Mouse (Mus musculus) bone marrow, adult 2 months (tissue): ENCODE measurements around the gene Prss57. TPM values are rescaled to one million over a fixed set of nuclear protein-coding genes. Genes with fewer than 3 reads are reported as not detected.

ENCODE experiments used
- H3K27ac ChIP-seq: fragments of 200-500 bp; 2 replicates; pipeline ENCODE4 v1.5.1; 2012; ENCODE audit warnings: low read depth, mild to moderate bottlenecking, control low read depth, inconsistent platforms, low read length; ENCODE audit not compliant: control insufficient read depth, poor library complexity, insufficient read depth
- H3K4me1 ChIP-seq: fragments of 200-500 bp; 2 replicates; pipeline ENCODE4 v1.6.1; 2011; ENCODE audit warnings: low read length; ENCODE audit not compliant: control insufficient read depth, insufficient read depth
- H3K4me3 ChIP-seq: fragments of 200-500 bp; replicated peaks from 2 replicates; pipeline ENCODE3; 2011; ENCODE audit warnings: mild to moderate bottlenecking, low read depth, low read length, control low read depth; ENCODE audit not compliant: control insufficient read depth
- CTCF ChIP-seq: fragments of 200-500 bp; IDR thresholded peaks from 2 replicates; pipeline ENCODE4 v1.5.1; 2011; ENCODE audit warnings: low read length, control low read depth; ENCODE audit not compliant: control insufficient read depth, insufficient read depth
- POLR2A ChIP-seq: fragments of 200-500 bp; IDR thresholded peaks from 2 replicates; pipeline ENCODE4 v1.6.1; 2011; ENCODE audit warnings: low read depth, mild to moderate bottlenecking, control low read depth, low read length, borderline replicate concordance; ENCODE audit not compliant: control insufficient read depth
- WGBS: fragments of 180-500 bp; shearing (Covaris S2); methylation state at CpG from one replicate; pipeline ENCODE4 v1.1.7; 2018; 5-methylcytosine and 5-hydroxymethylcytosine counted together
- polyA plus RNA-seq: library from polyadenylated mRNA; stranded (reverse); fragments of >200 nt; gene quantifications from 2 replicates; pipeline ENCODE4 v1.2.4, GENCODE M21; 2011; ENCODE audit warnings: low replicate concordance; ENCODE audit not compliant: missing spikeins, insufficient read depth, insufficient read length

The Prss57 gene
- polyA plus RNA-seq, 1 experiment, result 40.0 TPM

GRCm38 (mm10) chr10:79793738-79794490, 3.2 kb upstream of the Prss57 start:
- peak overlapping the region; percentile 78 for H3K27ac ChIP-seq
- H3K4me1 ChIP-seq, result peaks cover 12% of the 10 kb centered on the region
- 13% methylated on average over 38 of the region's 38 CpGs for WGBS
- TF ChIP-seq POLR2A (no peak), CTCF (no peak)
- peak overlapping the region; percentile 75 for H3K4me3 ChIP-seq

- 5% methylated on average over 51 of the region's 51 CpGs for WGBS
- H3K4me1 ChIP-seq, result peaks cover 14% of the 10 kb centered on the region
- TF ChIP-seq CTCF (peak; percentile 86), POLR2A (no peak)
- H3K27ac ChIP-seq, result peak within 1 kb of the TSS; percentile 78
- peak within 1 kb of the TSS; percentile 75 for H3K4me3 ChIP-seq
Observed at GRCm38 (mm10) chr10:79793051-79793737, 2.4 kb upstream of the Prss57 start, which contains the start of gene Palm. Palm (plus strand) TSS chr10:79793572.

- WGBS, result 80% methylated on average over 5 of the region's 5 CpGs
- H3K4me1 ChIP-seq, result peaks cover 14% of the 10 kb centered on the region
- H3K27ac ChIP-seq, result no peak overlapping the region
- no peak for TF ChIP-seq POLR2A
- TF ChIP-seq CTCF, result no peak
- no peak overlapping the region for H3K4me3 ChIP-seq
Observed at GRCm38 (mm10) chr10:79792339-79793040, 1.7 kb upstream of the Prss57 start.

- TF ChIP-seq POLR2A (no peak), CTCF (no peak)
- H3K4me1 ChIP-seq, result peaks cover 14% of the 10 kb centered on the region
- H3K4me3 ChIP-seq, result no peak overlapping the region
- 54% methylated on average over 2 of the region's 2 CpGs for WGBS
- H3K27ac ChIP-seq, result peak overlapping the region; percentile 59; the same call in 1 of the 2 replicates
Observed at GRCm38 (mm10) chr10:79789581-79789980, 1.2 kb downstream of the Prss57 start.

GRCm38 (mm10) chr10:79788386-79789158, 2.2 kb downstream of the Prss57 start:
- Histone ChIP-seq H3K27ac (peak overlapping the region; percentile 59), H3K4me1 (peaks cover 14% of the 10 kb centered on the region), H3K4me3 (peak overlapping the region; percentile 52)
- TF ChIP-seq POLR2A, result no peak
- TF ChIP-seq CTCF, result peak; percentile 35
- 2% methylated on average over 7 of the region's 7 CpGs for WGBS

GRCm38 (mm10) chr10:79783920-79784800, 6.6 kb downstream of the Prss57 start:
- peaks cover 11% of the 10 kb centered on the region; the same call in 1 of the 2 replicates for H3K4me1 ChIP-seq
- TF ChIP-seq POLR2A (no peak), CTCF (peak; percentile 61)
- WGBS, result 74% methylated on average over 27 of the region's 27 CpGs

GRCm38 (mm10) chr10:79783050-79783449, 7.7 kb downstream of the Prss57 start:
- WGBS, result 73% methylated on average over 7 of the region's 7 CpGs
- TF ChIP-seq POLR2A (no peak), CTCF (no peak)
- Histone ChIP-seq H3K27ac (no peak overlapping the region), H3K4me3 (no peak overlapping the region), H3K4me1 (peaks cover 7% of the 10 kb centered on the region; the same call in 1 of the 2 replicates)

More at GRCm38 (mm10) chr10:79783920-79784800, 6.6 kb downstream of the Prss57 start:
- Histone ChIP-seq H3K4me3 (no peak overlapping the region), H3K27ac (no peak overlapping the region)
